21 mouse cellular contexts compared by ENCODE assay signal in genomic region chr5:97190695-97191094, GRCm38 (mm10).
A peak's percentile ranks its signal among the peaks of the same experiment; 100 is the strongest.
DNase-seq lines count a peak whose midpoint lies in the region; ATAC-seq and TF ChIP-seq lines count a peak whose summit lies in the region.
"Had no signal": no experiment of that assay in that cellular context is flagged by ENCODE, and none has a peak within 500 bp of the region (broad histone marks: within the 10 kb centered on the region; RNA-seq: fewer than 3 reads in every experiment).

No protein-coding gene starts in this region.

- DNase-seq in hindbrain, embryonic 11.5 days (ENCODE audit: low spot score): no peak
- DNase-seq in lung, embryonic 14.5 days: peak; percentile 77
- no peak for DNase-seq in lung, postnatal 36 days
- DNase-seq in adrenal gland, postnatal 14 days: no peak
- DNase-seq in gastrocnemius, adult 18-20 months (ENCODE audit: low spot score): no peak
- DNase-seq: cerebellum, adult 2 months; gastrocnemius, postnatal 10 days; heart, adult 11 months; kidney, adult 18-20 months; lung, adult 18-20 months; thymus, adult 18-20 months; thymus, postnatal 4 days had no signal

- peak overlapping the region; percentile 30; the same call in 1 of the 2 replicates for H3K27ac ChIP-seq in hindbrain, embryonic 12.5 days
- no peak overlapping the region for H3K27ac ChIP-seq in hindbrain, embryonic 11.5 days (ENCODE audit: low read depth, low read length)
- H3K27ac ChIP-seq in lung, embryonic 14.5 days (ENCODE audit: low read depth): no peak overlapping the region
- H3K27ac ChIP-seq in embryonic facial prominence, embryonic 12.5 days: peak overlapping the region; percentile 68
- peak overlapping the region; percentile 69 for H3K27ac ChIP-seq in limb, embryonic 13.5 days
- H3K27ac ChIP-seq: forebrain, embryonic 10.5 days; neural tube, embryonic 13.5 days had no signal

- H3K4me2 ChIP-seq in hindbrain, embryonic 12.5 days (replicated peaks): no peak overlapping the region
- H3K4me2 ChIP-seq in hindbrain, embryonic 11.5 days (replicated peaks; ENCODE audit: low read depth, low read length): no peak overlapping the region
- H3K4me2 ChIP-seq in lung, embryonic 14.5 days: no peak overlapping the region
- H3K4me2 ChIP-seq in embryonic facial prominence, embryonic 12.5 days (replicated peaks): no peak overlapping the region
- peak overlapping the region; percentile 27; the same call in 1 of the 2 replicates for H3K4me2 ChIP-seq in limb, embryonic 13.5 days (replicated peaks)
- H3K4me2 ChIP-seq: heart, embryonic 12.5 days; liver, embryonic 11.5 days; neural tube, embryonic 13.5 days had no signal

- H3K4me1 ChIP-seq in hindbrain, embryonic 12.5 days: peaks cover 8% of the 10 kb centered on the region
- no peaks in the 10 kb centered on the region for H3K4me1 ChIP-seq in hindbrain, embryonic 11.5 days (replicated peaks; ENCODE audit: control insufficient read depth, insufficient read depth, low read length)
- H3K4me1 ChIP-seq in lung, embryonic 14.5 days (ENCODE audit: insufficient read depth): no peaks in the 10 kb centered on the region
- peaks cover 8% of the 10 kb centered on the region for H3K4me1 ChIP-seq in embryonic facial prominence, embryonic 12.5 days
- peaks cover 26% of the 10 kb centered on the region for H3K4me1 ChIP-seq in limb, embryonic 13.5 days
- H3K4me1 ChIP-seq: heart, embryonic 12.5 days had no signal

- no peaks in the 10 kb centered on the region for H3K27me3 ChIP-seq in hindbrain, embryonic 12.5 days
- H3K27me3 ChIP-seq in hindbrain, embryonic 11.5 days (ENCODE audit: control insufficient read depth, insufficient read depth, low read length): no peaks in the 10 kb centered on the region
- H3K27me3 ChIP-seq in lung, embryonic 14.5 days (ENCODE audit: insufficient read depth, low read length): no peaks in the 10 kb centered on the region
- no peaks in the 10 kb centered on the region for H3K27me3 ChIP-seq in embryonic facial prominence, embryonic 12.5 days
- no peaks in the 10 kb centered on the region for H3K27me3 ChIP-seq in limb, embryonic 13.5 days
- H3K27me3 ChIP-seq: heart, embryonic 12.5 days had no signal

- TF ChIP-seq CTCF in lung, embryonic 14.5 days (IDR thresholded peaks at IDR 0.05; ENCODE audit: low read depth): no peak

- no peak for ATAC-seq in hindbrain, embryonic 12.5 days (ENCODE audit: low FRiP score)
- no peak for ATAC-seq in hindbrain, embryonic 11.5 days (ENCODE audit: low FRiP score)
- peak; percentile 80 for ATAC-seq in lung, embryonic 14.5 days (ENCODE audit: insufficient read depth)
- no peak for ATAC-seq in embryonic facial prominence, embryonic 12.5 days (ENCODE audit: insufficient number of reproducible peaks, insufficient read depth, low FRiP score, low TSS enrichment)
- ATAC-seq in limb, embryonic 13.5 days (ENCODE audit: low FRiP score, low read depth): peak; percentile 88
- ATAC-seq: hindbrain, embryonic 16.5 days had no signal

- no peak overlapping the region for H3K4me3 ChIP-seq in hindbrain, embryonic 12.5 days
- H3K4me3 ChIP-seq in hindbrain, embryonic 11.5 days (ENCODE audit: low read depth, low read length): no peak overlapping the region
- no peak overlapping the region for H3K4me3 ChIP-seq in lung, embryonic 14.5 days (ENCODE audit: low read depth, low read length)
- H3K4me3 ChIP-seq in embryonic facial prominence, embryonic 12.5 days: no peak overlapping the region
- H3K4me3 ChIP-seq in limb, embryonic 13.5 days: no peak overlapping the region
- H3K4me3 ChIP-seq: forebrain, embryonic 10.5 days; heart, embryonic 12.5 days; neural tube, embryonic 13.5 days had no signal

- H3K36me3 ChIP-seq in hindbrain, embryonic 12.5 days: no peaks in the 10 kb centered on the region
- no peaks in the 10 kb centered on the region for H3K36me3 ChIP-seq in hindbrain, embryonic 11.5 days (ENCODE audit: control insufficient read depth, insufficient read depth, low read length)
- no peaks in the 10 kb centered on the region for H3K36me3 ChIP-seq in lung, embryonic 14.5 days (ENCODE audit: insufficient read depth)
- H3K36me3 ChIP-seq in embryonic facial prominence, embryonic 12.5 days: no peaks in the 10 kb centered on the region
- H3K36me3 ChIP-seq in limb, embryonic 13.5 days: no peaks in the 10 kb centered on the region
- H3K36me3 ChIP-seq: forebrain, embryonic 10.5 days; G1E; heart, embryonic 12.5 days; neural tube, embryonic 13.5 days had no signal

- 54% methylated on average over 3 of the region's 3 CpGs for WGBS in hindbrain, embryonic 12.5 days
- 83% methylated on average over 3 of the region's 3 CpGs for WGBS in hindbrain, embryonic 11.5 days
- 31% methylated on average over 3 of the region's 3 CpGs for WGBS in lung, embryonic 14.5 days
- 21% methylated on average over 3 of the region's 3 CpGs for WGBS in embryonic facial prominence, embryonic 12.5 days
- 22% methylated on average over 3 of the region's 3 CpGs for WGBS in limb, embryonic 13.5 days

- H3K9ac ChIP-seq in hindbrain, embryonic 12.5 days: no peak overlapping the region
- no peak overlapping the region for H3K9ac ChIP-seq in hindbrain, embryonic 11.5 days (ENCODE audit: low read depth, low read length)
- H3K9ac ChIP-seq in lung, embryonic 14.5 days: no peak overlapping the region
- no peak overlapping the region for H3K9ac ChIP-seq in embryonic facial prominence, embryonic 12.5 days
- no peak overlapping the region for H3K9ac ChIP-seq in limb, embryonic 13.5 days
- H3K9ac ChIP-seq: heart, embryonic 12.5 days; neural tube, embryonic 13.5 days had no signal

- H3K9me3 ChIP-seq in hindbrain, embryonic 12.5 days (replicated peaks): no peaks in the 10 kb centered on the region
- H3K9me3 ChIP-seq in hindbrain, embryonic 11.5 days (ENCODE audit: control insufficient read depth, low read length): no peaks in the 10 kb centered on the region
- H3K9me3 ChIP-seq in lung, embryonic 14.5 days (ENCODE audit: low read depth, low read length): no peaks in the 10 kb centered on the region
- H3K9me3 ChIP-seq in embryonic facial prominence, embryonic 12.5 days: no peaks in the 10 kb centered on the region
- H3K9me3 ChIP-seq in limb, embryonic 13.5 days: no peaks in the 10 kb centered on the region
- H3K9me3 ChIP-seq: forebrain, embryonic 10.5 days; G1E; heart, embryonic 12.5 days; neural tube, embryonic 13.5 days had no signal

Comparison
In these comparisons a context has a peak if more than half of its experiments do, and no peak if none do; other contexts are left out.
1. H3K27ac ChIP-seq: peak in hindbrain, embryonic 12.5 days (single experiment), embryonic facial prominence, embryonic 12.5 days (single experiment) and limb, embryonic 13.5 days (single experiment); none in hindbrain, embryonic 11.5 days (single experiment) and lung, embryonic 14.5 days (single experiment).
2. ATAC-seq: peak in lung, embryonic 14.5 days (single experiment) and limb, embryonic 13.5 days (single experiment); none in hindbrain, embryonic 12.5 days (single experiment), hindbrain, embryonic 11.5 days (single experiment) and embryonic facial prominence, embryonic 12.5 days (single experiment).